Mouse (Mus musculus): ENCODE data around the gene Hoxd12.

Gene Hoxd12

DNA sequence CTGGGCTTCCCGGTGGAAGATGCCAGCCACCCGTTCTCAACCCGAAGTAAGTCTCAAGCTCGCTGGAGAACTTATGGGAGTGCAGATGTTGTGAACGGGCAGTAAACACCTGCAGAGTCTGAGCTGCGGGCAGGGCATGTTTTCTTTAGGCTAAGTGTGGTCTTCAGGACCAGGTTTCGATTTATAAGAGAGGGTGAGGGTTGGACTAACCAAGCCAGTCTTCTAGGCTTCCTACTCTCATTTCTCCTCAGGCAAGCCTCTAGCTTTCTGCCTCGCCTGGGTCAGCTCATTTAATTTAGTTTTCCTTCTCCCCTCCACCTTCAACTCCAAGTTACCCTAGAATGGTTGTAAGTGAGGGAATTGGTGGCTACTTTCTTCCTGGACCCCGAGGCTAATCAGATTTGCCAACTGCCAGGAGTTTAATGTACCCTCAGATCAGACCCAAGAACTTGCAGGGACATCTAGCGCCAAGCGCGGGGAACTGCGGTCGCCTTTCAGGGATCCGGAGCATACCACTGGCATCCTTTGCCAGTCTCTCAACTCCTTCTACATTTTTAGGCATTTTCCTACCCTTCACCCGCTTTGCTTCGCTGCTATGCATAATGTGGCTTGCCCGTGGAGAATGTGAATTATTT is 11.4 kb upstream of the Hoxd12 start:
- DNase-seq (ENCODE audit: low spot score in 2 of 2) = no peak

DNA sequence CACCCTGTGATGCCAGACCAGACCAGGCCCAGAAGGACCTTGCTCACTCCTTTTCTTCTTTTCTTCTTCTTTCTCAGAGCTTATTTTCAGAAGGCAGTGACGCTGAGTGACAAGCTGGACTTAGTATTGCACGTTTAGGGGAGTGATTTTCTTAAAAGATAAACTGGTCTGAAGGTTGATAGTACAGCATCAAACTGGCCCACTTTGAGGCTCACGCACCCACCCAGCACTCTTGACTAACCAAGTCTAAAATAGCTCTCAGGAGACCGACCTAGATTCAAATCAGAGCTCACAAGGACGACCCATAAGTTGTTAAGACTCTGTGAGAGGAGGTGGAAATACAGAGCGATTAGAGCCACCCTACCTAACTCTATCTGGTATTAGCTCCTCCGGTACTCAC is 8.4 kb upstream of the Hoxd12 start:
- DNase-seq (ENCODE audit: low spot score in 2 of 2) = no peak

DNA sequence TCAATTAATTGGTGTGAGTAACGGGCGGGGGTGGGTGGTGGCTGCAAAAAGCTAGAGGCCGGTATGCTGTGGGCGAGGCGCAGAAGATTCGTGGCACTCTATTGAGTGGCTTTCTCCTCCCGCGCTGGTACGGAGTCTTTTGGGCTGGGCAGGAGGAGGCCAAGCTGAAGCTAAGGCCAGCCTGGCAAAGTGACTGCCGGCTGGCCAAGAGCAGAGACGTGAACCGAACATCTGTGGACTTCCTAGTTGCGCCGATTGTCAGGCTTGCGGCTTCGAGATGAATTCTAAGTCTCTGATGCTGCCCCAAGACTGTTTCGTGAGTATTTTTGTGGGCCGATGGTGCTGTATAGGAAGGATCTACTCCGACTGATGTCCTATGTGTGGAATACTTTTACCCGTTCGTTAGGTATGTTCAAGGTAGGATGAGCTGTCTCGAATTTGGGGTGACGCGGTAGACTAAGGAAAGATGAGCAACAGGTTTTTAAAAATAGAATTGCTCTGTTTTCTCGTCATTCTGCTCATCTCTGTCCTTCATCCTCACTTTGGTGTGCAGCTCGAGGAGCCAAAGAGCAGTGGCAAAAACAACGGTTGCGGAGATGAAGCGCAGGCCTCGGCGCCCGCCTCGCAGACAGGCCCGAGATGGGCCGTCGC is 7.5 kb upstream of the Hoxd12 start:
- no peak for DNase-seq (ENCODE audit: low spot score in 2 of 2)

DNA sequence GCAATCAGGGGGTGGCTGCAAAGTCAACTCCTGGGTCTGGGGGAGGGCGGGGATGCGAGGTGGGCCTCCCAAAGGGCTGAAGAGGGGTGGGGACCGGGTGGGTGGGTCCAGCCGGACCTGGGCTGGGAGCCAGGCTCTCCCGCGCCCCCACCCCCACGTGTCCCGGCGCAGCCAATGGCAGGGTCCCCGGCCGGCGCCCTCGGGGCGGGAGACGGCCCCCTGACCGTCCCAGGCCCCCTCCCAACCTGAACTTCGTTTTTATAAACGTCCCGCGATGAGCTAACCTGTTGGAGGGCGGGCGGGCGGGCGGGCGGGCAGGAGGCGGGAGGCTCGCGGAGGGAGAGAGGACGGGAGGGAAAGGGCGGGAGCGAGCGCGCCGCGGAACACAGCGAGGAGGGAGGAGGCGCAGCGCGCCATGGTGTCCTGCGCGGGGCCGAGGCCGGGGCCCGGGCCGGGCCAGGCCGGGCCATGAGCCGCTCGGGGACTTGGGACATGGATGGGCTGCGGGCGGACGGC is 6.9 kb upstream of the Hoxd12 start, which contains the start of gene Hoxd13:
Hoxd13 (plus strand) TSS at position 469 of the 516 bp plus-strand sequence.
- no peak for DNase-seq (ENCODE audit: low spot score in 2 of 2)

DNA sequence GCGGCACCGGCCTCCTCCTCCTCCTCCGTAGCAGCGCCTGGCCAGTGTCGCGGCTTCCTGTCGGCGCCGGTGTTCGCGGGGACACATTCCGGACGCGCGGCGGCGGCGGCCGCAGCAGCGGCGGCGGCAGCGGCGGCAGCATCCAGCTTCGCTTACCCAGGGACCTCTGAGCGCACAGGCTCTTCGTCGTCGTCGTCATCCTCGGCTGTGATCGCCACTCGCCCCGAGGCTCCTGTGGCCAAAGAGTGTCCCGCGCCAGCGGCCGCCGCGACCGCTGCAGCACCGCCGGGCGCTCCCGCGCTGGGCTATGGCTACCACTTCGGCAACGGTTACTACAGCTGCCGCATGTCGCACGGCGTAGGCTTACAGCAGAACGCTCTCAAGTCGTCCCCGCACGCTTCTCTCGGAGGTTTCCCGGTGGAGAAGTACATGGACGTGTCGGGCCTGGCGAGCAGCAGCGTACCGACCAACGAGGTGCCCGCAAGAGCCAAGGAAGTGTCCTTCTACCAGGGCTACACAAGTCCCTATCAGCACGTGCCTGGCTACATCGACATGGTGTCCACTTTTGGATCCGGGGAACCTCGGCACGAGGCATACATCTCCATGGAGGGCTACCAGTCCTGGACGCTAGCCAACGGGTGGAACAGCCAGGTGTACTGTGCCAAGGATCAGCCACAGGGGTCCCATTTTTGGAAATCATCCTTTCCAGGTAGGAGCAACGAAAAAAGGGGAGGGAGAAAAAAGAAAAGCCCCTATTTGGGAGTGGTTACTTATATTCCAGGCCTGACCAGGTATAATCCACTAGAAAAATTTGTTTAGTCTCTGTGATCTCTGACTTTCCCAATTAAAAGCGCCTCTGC is 6.2 kb upstream of the Hoxd12 start:
- no peak for DNase-seq (ENCODE audit: low spot score in 2 of 2)

DNA sequence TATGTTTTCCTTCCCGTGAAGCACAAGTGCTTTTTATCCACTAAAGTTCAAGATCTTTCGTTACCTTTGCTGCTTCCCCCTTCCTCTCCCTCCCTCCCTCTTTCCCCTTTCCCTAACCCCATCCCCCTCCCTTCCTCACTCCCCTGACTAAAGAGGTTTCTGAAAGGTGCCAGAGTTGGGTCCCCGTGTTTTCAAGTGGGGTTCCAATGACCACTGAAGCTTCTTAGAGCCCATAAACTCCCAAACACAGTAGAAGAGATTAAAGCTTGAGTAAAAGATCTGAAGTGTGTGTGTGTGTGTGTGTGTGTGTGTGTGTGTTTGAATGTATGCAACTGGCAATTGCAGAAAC is 5.6 kb upstream of the Hoxd12 start:
- DNase-seq (ENCODE audit: low spot score in 2 of 2) = no peak

DNA sequence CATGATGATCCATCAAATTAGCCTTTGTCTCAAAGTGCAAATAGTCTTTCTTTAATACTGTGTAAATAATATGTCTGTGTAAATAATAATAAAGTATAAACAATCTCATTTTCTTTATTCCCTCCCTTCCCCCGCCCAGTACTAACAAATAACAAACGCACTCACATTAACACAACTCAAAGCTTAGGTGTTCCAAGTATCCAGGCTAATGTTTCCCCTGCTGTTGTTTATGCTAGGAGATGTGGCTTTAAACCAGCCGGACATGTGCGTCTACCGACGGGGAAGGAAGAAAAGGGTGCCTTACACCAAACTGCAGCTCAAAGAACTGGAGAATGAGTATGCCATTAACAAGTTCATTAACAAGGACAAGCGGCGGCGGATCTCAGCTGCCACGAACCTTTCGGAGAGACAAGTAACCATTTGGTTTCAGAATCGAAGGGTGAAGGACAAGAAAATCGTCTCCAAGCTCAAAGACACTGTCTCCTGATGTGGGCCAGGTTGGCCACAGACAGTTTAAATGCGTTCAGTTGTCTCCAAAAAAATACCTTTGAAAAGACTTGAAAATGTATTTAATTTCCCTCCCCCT is 5.1 kb upstream of the Hoxd12 start:
- DNase-seq (ENCODE audit: low spot score in 2 of 2) = no peak

DNA sequence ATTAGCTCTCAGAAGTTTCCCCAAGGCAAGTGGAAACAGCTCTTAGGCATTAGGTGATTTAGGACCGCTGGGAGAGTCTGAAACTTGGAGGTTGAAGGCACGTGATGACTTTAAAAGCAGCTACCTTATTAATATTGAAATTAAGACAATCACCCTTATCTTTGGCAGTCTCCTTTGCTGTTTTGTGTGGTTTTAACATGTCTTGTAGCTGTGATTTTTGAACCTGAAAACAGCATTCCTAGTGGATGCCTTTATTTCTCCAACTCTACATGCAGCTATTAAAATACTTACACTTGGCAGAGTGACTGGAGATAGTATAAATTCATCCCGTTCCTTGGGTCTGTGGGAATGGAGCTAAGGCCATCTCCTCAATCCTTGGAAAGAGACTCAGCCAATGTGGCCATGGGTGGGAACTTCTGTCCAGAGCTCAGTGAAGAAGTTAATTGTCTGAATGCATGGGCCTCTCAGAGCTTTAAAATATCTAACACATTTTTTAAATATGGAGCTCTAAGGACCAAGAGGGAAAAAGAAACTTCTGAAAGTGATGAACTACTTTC is 4.1 kb upstream of the Hoxd12 start:
- no peak for DNase-seq (ENCODE audit: low spot score in 2 of 2)

DNA sequence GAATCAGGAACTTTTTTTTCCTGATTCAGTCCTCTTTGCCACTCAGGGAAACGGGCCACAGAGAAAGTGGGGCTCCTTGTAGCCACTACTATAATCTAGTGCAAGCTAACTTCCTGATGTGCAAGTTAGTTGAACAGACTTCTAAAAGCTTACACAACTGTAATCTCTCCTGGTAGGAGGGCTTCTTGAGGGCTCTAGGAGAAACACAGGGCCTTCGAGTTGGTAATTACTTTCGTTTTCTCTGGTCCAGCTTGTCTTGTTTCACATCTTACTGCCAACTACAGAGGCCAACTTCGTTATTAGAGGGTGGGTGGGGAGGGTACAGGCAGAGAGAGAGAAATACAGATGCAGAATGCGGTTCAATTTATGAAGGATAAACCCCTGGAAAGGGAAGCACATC is 3.0 kb upstream of the Hoxd12 start:
- no peak for DNase-seq (ENCODE audit: low spot score in 2 of 2)

DNA sequence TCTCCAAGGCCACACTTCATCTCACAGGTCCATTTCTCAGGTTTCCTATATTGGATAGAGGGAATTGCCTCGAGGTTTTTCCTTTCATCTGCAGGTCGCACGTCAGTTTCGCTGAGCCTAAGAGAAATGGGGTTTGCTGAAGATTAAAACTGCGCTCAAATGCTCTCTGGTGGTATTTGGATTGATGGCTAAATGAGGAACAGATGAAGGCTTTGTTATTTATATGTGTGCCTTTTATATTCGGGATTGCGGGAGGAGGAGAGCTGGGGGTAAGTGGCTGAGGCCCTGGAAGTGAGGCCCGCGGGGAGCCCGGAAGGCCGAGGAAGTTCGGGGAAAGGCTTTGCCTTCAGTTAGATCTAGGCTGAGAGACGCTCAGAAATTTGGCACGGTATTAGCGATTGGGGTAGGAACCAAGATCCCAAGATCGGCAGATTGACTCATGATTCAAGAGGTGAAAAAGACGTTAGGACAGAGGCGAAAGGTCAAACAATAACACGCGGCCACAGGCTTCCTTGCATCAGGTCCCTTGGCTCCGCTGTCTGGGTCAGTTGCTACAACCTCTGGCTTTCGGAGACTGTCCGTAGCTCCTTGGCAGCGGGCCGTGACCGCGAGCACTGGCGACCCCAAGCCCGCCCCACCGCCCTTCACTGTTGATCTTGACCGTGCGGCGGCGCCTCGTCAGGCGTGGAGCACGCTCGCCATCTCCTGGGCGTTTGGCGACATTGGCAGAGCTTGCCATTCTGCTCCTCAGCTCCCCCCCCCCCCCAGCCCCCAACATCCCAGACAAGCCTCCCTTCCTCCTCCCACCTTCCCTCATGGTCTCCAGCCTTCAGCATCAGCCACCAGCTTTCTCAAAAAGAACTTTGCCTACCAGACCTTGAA is 2.1 kb upstream of the Hoxd12 start:
- no peak for DNase-seq (ENCODE audit: low spot score in 2 of 2)

DNA sequence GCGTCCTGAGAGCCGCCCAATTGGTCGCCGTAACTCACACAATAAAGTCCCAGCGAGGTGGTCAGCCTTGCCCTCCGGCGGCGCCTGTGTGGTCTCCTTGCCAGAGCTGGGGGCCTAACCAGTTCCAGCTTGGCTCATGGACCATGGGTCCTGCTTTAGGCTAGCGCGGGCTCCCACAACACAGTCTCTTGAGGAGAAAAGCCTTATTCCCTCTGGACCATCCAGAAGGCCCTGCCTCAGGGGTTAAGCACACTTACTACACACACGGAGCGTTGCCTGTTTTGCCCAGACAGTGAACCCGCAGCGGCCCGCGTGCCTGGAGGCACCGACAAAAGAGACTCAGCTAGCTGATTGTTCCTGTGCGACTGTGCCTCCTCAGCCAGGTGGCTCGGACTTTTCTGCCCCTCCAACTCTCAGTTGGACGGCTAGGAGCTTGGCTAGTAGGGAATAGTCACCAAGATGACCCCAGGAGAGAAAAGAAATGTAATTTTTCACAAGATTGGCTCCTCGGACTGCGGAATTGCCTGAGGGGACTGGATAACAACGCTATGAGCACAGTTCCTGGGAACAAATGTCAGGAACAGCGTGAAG is 883 bp upstream of the Hoxd12 start:
- DNase-seq (ENCODE audit: low spot score in 2 of 2) = no peak

DNA sequence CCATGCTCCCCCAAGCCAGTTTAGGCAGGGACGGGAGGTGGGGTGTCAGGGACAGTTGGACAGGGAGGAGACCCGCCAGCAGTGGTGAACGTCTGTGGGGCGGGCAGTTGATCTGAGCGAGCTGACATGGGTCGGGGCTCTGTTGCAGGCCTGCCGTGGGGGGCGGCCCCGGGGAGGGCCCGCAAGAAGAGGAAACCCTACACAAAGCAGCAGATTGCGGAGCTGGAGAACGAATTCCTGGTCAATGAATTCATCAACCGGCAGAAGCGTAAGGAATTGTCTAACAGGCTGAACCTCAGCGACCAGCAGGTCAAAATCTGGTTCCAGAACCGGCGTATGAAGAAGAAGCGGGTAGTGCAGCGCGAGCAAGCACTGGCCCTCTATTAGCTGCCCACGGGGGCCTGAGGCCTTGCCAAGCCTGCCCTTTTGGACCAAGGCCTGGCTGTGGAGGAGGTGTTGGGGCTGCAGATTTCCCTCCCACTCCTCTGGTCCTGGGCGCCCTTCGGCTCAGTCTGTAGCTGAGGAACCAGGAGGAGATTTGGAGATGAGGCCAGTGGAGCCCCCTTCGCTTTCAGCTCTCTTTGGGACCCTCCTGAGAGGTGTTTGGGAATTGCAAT is 961 bp downstream of the Hoxd12 start:
- no peak for DNase-seq (ENCODE audit: low spot score in 2 of 2)

DNA sequence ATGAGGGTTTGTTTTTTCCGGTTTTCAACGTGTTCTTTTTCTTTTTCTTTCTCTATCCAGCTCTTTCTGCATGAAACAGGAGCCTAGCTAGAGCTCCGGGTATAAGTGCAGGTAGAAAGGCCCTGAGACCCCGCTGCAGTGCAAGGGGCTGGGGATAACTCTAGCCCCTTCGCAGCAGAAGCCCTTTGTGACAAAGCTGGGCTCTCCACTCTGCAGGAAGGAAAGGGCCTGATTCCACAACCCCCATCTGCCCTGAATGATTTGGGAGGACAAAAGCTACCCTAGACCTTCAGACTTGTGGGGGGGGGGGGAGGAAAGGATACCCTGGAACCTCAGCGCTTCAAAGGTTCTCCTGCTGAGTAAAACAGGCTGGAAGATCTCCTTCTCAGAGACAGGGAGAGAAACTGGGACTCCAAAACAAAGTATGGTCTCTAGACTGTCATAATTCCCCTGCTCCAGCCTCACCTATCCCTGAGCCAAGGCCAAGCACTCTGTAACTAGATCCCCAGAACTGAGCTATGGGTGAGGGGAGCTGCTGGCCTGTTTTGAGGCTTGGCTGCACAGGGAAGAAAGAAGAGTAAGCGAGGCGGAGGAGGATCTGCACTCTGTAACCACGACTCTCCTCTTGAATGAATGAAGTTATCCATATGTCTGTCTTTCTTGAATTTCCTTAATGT is 1.7 kb downstream of the Hoxd12 start:
- DNase-seq (ENCODE audit: low spot score in 2 of 2) = no peak

DNA sequence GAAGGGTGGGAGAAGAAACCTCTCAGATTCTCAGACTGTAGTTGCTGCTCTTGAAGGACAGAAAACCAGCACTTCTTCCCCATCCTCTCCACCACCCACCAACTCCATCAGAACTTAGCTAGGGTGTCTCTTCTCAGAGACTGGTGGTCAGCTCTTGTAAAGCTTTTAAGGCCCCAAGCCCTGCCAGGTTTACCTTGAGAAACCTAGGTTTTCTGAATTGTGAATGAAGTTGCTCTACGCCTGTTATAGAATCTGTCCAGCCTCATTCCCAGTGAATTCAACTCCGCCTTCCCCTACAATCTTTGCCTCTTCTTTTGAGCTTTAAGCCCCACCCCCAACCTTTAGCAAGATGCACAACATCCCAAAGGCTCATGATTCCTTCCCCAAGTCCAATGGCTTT is 2.3 kb downstream of the Hoxd12 start:
- DNase-seq (ENCODE audit: low spot score in 2 of 2) = no peak

DNA sequence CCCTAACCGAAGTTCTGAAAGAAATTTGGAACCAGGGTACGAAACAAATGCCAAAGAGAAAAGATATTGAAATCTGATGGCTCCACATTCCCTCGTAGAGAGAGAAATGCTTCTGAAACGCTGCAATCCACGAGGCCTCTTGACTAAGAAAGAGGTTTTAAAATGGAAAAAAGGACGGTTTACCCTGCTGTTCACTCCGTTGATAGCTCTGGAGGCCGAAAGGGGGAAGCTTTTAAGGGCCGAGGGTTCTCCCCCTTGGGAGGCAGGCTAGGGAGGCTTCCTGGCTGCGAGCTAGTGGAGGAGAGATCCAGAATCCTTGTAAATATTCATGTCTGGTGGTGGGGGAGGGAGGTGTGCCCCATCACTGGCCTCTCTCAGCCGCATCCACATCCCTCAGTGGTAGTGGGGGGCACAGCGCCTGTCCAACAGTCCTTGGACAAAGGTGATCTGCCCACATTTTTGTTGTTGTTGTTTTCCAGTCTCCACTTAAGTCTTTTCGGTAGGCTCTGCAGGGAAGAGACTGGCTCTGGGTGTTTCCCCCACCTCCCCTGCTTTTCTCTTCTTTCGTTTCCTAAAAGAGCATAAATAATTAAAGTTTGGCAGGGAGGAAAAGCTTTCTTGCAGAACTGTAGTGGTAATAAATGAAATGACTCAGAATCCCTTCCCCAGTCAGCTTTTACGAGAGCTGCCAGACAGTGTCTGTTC is 4.2 kb downstream of the Hoxd12 start, which contains the start of gene Hoxd11:
Hoxd11 (plus strand) TSS at position 667 of the 705 bp plus-strand sequence.
- no peak for DNase-seq (ENCODE audit: low spot score in 2 of 2)

DNA sequence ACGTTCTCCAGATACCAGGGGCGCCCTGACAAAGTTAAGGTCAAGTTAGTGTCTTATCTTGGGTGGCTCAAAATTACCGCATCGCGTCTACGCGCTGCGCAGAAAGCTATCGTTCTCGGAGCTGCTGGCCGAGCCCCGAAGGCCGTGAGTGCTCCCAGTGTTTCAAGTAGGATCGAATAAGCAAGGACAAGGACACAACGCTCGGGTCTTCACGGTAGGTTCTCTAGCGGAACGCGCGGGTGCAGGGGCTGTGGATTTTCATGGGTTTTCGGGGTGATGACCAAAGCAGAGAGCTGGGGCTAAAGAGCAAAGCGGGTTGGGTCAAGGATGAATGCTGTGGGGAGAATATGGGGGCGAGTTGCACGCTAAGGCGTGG is 4.8 kb downstream of the Hoxd12 start:
- DNase-seq (ENCODE audit: low spot score in 2 of 2) = no peak

DNA sequence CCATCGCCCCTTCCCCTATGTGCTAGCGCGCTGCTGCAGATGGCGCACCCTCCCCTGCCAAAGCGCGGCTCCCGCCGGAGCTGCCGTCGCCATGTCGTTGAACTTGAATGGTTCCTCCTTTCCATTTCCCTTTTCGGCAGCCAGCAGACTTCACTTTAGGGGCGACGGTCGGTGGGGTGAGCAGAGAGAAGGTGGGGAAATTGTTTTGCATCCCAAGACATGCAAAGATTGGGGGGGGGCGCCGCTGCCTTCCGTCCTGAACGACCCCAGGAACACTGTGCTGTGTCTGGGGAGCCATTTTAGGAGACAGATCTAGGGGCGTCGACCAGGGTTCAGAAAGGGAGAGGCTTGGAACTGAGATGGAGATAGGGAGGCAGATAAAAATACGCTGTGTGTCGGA is 5.2 kb downstream of the Hoxd12 start:
- no peak for DNase-seq (ENCODE audit: low spot score in 2 of 2)

DNA sequence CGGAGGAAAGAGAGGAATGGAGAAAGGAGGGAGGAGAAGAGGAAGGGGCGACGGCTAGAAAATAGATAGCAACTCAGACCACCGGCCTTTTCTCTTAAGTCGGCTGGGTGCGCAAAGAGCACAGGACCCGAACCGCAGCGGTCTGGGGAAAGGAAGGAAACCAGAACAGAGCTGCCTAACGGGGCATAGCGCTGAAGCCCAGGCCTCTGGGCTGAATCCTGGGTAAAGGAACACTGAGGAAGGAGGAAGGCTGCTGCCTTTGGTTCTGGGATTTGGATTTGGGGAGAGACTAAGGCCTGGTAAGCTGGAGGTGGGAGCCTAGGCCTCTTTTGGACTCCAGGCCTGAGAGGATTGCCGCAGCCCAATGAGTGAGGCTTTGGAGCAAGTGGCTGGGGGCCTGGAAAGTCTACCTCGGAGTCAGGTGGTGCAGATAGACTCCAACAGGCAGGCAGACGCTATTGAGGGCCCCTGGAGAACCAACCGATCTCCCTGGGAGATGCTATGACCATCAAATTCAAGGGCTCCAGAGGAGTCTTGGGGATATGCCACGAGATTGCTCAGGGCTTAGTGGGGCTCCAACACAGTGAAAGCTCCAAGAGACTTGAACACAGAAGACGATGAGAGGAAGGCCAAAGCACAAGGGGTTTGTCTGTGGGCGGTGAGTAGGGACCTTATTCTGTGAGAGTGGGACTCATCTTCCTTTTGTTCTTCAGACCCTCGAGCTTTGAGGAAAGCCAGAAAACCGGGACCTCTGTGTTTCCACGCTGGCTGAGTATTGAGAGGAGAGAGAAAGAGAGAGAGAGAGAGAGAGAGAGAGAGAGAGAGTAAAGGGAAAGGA is 6.0 kb downstream of the Hoxd12 start:
- DNase-seq (ENCODE audit: low spot score in 2 of 2) = no peak

Data from frontal cortex, postnatal 25 days (tissue).